Mouse (Mus musculus): ENCODE measurements at regions not wholly inside any gene's neighbourhood (a gene's known extent, or its start where the extent isn't known, plus 50 kb on each side); places are given as distances from the start of the nearest gene placed in this dataset.

GRCm38 (mm10) chr13:19523686-19524085, 96.0 kb downstream of the Epdr1 start:
- no peak for DNase-seq (ENCODE audit: low spot score in 2 of 2)
- intact Hi-C loops (cut with DNase I) = no loop called here

- intact Hi-C loops (cut with DNase I) = no loop called here
- DNase-seq (ENCODE audit: low spot score in 2 of 2) = no peak
These were observed 101.6 kb downstream of the Epdr1 start for GRCm38 (mm10) chr13:19517938-19518777.

DNA sequence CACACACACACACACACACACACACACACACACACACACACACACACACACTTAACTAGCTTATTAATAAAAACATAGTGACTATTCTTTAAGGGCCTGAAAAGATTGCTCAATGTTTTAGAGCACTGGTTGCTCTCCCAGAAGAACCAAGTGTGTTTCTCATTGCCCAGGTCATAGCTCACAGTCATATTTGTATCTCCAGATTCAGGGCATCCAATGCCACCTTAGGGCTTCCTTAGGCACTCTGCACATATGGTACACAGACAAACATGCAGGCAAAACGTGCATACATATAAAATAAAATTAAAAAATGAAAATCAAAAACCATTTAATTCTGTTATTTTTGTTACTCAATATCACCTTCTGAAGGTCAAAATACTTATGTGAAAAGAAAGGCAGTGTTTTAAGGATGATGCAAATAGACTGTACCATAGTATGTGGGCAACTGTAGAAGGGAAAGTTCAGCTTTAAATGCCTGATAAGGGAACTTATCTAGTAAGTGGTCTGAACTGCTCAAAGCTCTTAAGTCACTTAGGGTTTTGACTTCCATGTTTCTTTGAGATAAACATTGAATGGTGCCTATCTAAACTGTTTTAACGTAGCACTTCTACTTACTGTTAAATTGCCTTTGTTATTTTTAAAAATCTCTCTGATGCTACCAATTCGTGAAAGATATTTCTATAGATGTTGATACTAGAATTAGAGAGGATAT, 104.7 kb downstream of the Epdr1 start:
- intact Hi-C loops (cut with DNase I) = no loop called here
- DNase-seq (ENCODE audit: low spot score in 2 of 2) = no peak

DNA sequence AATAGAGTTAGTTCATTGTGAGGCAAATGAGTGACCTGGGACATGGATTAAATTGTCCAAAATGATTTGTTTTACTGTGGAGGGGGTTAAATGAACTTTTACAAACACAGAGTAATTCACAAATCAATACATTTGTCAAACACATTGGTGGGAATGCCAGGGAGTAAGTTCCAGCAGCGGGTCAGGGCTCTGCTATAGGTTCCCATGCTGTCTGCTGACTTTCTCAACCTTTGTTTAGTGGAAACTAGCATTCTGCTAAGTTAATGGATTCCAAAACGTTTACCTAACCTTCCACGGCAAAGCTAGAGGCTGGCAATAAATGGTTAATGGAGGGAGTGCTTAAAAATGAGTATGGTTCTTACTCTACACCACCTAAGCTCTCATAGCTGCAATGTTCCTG, 110.9 kb upstream of the Stard3nl start:
- DNase-seq (ENCODE audit: low spot score in 2 of 2) = no peak
- intact Hi-C loops (cut with DNase I) = no loop called here

DNA sequence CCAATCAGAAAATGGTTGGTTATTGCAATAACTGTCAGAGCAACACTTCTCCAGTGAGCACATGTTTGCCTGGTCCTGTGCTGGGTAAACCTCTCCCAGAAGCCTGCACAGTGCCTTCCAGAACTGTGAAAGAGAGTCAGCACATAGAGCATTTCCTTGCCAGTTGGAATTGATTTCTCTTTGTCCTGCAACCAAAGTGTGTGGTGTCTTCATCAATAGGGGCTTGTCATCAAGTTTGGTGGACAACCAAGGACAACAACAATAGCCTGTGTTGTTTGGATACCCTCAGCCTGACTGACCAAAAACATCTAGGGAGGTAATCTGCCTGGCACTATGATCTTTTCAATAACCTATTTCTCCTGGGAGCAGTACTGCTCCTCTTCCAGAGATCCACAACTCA, 108.6 kb upstream of the Stard3nl start:
- intact Hi-C loops (cut with DNase I) = no loop called here

GRCm38 (mm10) chr13:19482198-19482597, 86.6 kb upstream of the Stard3nl start:
- intact Hi-C loops (cut with DNase I) = no loop called here
- DNase-seq (ENCODE audit: low spot score in 2 of 2) = no peak

More for the DNA sequence above, 108.6 kb upstream of the Stard3nl start:
- no peak for DNase-seq (ENCODE audit: low spot score in 2 of 2)

DNA sequence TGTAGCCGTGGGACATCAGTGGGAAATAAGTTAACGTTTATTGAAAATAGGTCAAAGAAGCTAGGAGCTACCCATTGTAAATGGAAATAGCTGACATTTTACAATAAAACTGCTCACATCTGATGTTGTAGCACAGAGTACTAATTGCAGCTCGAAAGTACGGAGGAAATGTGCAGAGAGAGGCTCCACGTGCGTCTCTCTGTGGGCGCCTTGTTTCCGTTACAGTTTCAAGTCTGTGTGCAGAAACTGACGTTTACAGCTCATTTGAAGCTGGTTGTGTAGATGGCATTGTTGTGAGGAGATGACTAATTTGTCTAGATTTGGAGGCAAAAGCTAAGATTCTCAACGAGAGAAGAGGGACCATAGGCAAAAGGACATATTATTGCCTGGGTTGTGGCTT, 78.4 kb upstream of the Stard3nl start:
- intact Hi-C loops (cut with DNase I) = no loop called here
- DNase-seq (ENCODE audit: low spot score in 2 of 2) = peak; percentile 12 to 14

GRCm38 (mm10) chr13:19470729-19471128, 75.1 kb upstream of the Stard3nl start:
- intact Hi-C loops (cut with DNase I) = no loop called here
- DNase-seq (ENCODE audit: low spot score in 2 of 2) = no peak

- intact Hi-C loops (cut with DNase I) = no loop called here
- no peak for DNase-seq (ENCODE audit: low spot score in 2 of 2)
These were observed 71.3 kb upstream of the Stard3nl start for GRCm38 (mm10) chr13:19466722-19467384.

DNA sequence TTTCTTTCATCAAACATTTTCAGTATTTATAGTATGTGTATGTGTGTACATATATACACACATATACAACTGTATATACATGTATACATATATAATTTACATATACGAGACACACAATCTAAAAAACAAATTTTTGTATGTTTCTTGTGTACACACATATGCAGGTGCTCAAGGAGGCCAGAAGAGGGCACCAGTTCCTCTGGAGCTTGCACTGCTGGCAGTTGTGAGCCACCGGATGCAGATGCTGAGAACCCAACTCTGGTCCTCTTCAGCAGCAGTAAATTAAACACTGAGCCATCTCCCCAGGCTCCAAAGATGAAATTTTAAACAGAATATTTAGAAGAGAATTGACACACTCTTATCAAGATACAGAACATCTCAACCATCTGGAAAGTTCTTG, 67.4 kb upstream of the Stard3nl start:
- DNase-seq (ENCODE audit: low spot score in 2 of 2) = no peak
- intact Hi-C loops (cut with DNase I) = no loop called here

DNA sequence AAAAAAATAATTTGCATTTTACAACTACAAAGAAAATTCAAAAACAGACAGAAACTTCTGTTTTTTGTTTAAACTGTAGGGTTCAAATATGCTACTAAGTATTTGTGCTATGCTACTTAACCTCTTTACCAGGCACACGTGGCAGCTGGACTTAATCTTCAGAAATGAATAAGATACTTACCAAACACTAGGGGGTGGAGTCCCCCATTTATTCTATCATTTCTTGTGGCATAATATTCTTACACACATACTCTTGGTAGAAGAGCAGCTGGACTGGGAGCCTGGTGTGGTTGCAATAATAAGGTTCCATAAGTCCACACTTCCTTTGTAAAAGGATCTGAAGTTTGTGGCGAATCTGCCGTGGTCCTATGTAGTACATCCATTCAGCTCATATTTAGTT, 53.8 kb upstream of the Stard3nl start:
- intact Hi-C loops (cut with DNase I) = no loop called here
- DNase-seq (ENCODE audit: low spot score in 2 of 2) = no peak

Data from left cerebral cortex, postnatal 14 days (tissue).